Mouse (Mus musculus) ES-Bruce4 (cell line): Measurements from ENCODE around the gene Smim23. TPM values are rescaled to one million over a fixed set of nuclear protein-coding genes. Genes with fewer than 3 reads are reported as not detected.

Source experiments
- H3K27ac ChIP-seq: 2 replicates; pipeline ENCODE4 v1.5.1; 2012; ENCODE audit warnings: low read length, inconsistent platforms; ENCODE audit not compliant: insufficient read depth
- H3K27me3 ChIP-seq: 2 replicates; pipeline ENCODE4 v1.6.1; 2012; ENCODE audit warnings: mild to moderate bottlenecking, low read length, inconsistent platforms; ENCODE audit not compliant: control insufficient read depth, poor library complexity, insufficient read depth, severe bottlenecking
- H3K36me3 ChIP-seq: 2 replicates; pipeline ENCODE4 v1.6.1; 2012; ENCODE audit warnings: inconsistent platforms, mild to moderate bottlenecking, low read length, moderate library complexity; ENCODE audit not compliant: control insufficient read depth, poor library complexity, insufficient read depth, severe bottlenecking
- H3K4me1 ChIP-seq: one replicate; pipeline ENCODE4 v1.8.1; 2011; ENCODE audit warnings: low read length; ENCODE audit not compliant: control insufficient read depth, insufficient read depth
- H3K4me3 ChIP-seq: 2 replicates; pipeline ENCODE4 v1.5.1; 2011; ENCODE audit warnings: low read depth, mild to moderate bottlenecking, low read length
- H3K9ac ChIP-seq: 2 replicates; pipeline ENCODE4 v1.6.1; 2012; ENCODE audit warnings: low read depth, mild to moderate bottlenecking, inconsistent platforms; ENCODE audit not compliant: poor library complexity, severe bottlenecking
- H3K9me3 ChIP-seq: replicated peaks from 2 replicates; pipeline ENCODE4 v1.6.1; 2012; ENCODE audit warnings: mild to moderate bottlenecking, low read length, inconsistent platforms; ENCODE audit not compliant: control insufficient read depth, poor library complexity, insufficient read depth, severe bottlenecking
- CTCF ChIP-seq: IDR thresholded peaks from one replicate; pipeline ENCODE4 v1.8.1; 2011; ENCODE audit warnings: low read depth, low read length
- EP300 ChIP-seq: IDR thresholded peaks from 2 replicates; pipeline ENCODE4 v1.6.1; 2011; ENCODE audit warnings: low read depth, low read length; ENCODE audit not compliant: insufficient read depth
- POLR2A ChIP-seq: IDR thresholded peaks from one replicate; pipeline ENCODE4 v1.8.1; 2011; ENCODE audit warnings: low read length; ENCODE audit not compliant: insufficient read depth
- polyA plus RNA-seq: library from polyadenylated mRNA; stranded (reverse); fragments of >200 nt; gene quantifications from 2 replicates; pipeline ENCODE4 v1.2.4, GENCODE M21; 2011; ENCODE audit warnings: low read depth; ENCODE audit not compliant: missing spikeins, insufficient read depth, insufficient read length

Gene Smim23
- polyA plus RNA-seq, 1 experiment = not detected

GRCm38 (mm10) chr11:32805958-32806357 lies 18.4 kb downstream of the Smim23 start:
- no peak overlapping the region for H3K27ac ChIP-seq
- H3K36me3 ChIP-seq = no peaks in the 10 kb centered on the region
- H3K9ac ChIP-seq = no peak overlapping the region
- H3K4me3 ChIP-seq = no peak overlapping the region
- TF ChIP-seq CTCF = peak; percentile 53
- TF ChIP-seq POLR2A = no peak
- no peaks in the 10 kb centered on the region for H3K4me1 ChIP-seq
- no peaks in the 10 kb centered on the region for H3K27me3 ChIP-seq
- H3K9me3 ChIP-seq = no peaks in the 10 kb centered on the region

GRCm38 (mm10) chr11:32803658-32804057 lies 20.7 kb downstream of the Smim23 start:
- TF ChIP-seq POLR2A = no peak
- TF ChIP-seq CTCF = no peak
- no peak for TF ChIP-seq EP300
- Histone ChIP-seq H3K27me3 (no peaks in the 10 kb centered on the region), H3K4me1 (no peaks in the 10 kb centered on the region), H3K9ac (no peak overlapping the region), H3K27ac (no peak overlapping the region), H3K4me3 (no peak overlapping the region), H3K9me3 (no peaks in the 10 kb centered on the region), H3K36me3 (no peaks in the 10 kb centered on the region)

- Histone ChIP-seq H3K27ac (no peak overlapping the region), H3K4me3 (no peak overlapping the region), H3K36me3 (no peaks in the 10 kb centered on the region), H3K9me3 (no peaks in the 10 kb centered on the region), H3K9ac (no peak overlapping the region), H3K27me3 (no peaks in the 10 kb centered on the region), H3K4me1 (no peaks in the 10 kb centered on the region)
- no peak for TF ChIP-seq POLR2A
- TF ChIP-seq EP300 = no peak
- TF ChIP-seq CTCF = no peak
These were observed 22.7 kb downstream of the Smim23 start for GRCm38 (mm10) chr11:32801715-32802114.

GRCm38 (mm10) chr11:32800929-32801375 lies 23.5 kb downstream of the Smim23 start:
- Histone ChIP-seq H3K4me3 (no peak overlapping the region), H3K27me3 (no peaks in the 10 kb centered on the region), H3K9me3 (no peaks in the 10 kb centered on the region), H3K27ac (no peak overlapping the region), H3K36me3 (no peaks in the 10 kb centered on the region), H3K9ac (no peak overlapping the region), H3K4me1 (no peaks in the 10 kb centered on the region)
- no peak for TF ChIP-seq EP300
- no peak for TF ChIP-seq POLR2A
- TF ChIP-seq CTCF = no peak

- Histone ChIP-seq H3K4me3 (no peak overlapping the region), H3K9me3 (no peaks in the 10 kb centered on the region), H3K27me3 (no peaks in the 10 kb centered on the region), H3K4me1 (no peaks in the 10 kb centered on the region), H3K9ac (no peak overlapping the region), H3K36me3 (no peaks in the 10 kb centered on the region), H3K27ac (no peak overlapping the region)
- no peak for TF ChIP-seq POLR2A
- no peak for TF ChIP-seq EP300
- no peak for TF ChIP-seq CTCF
These were observed 26.0 kb downstream of the Smim23 start for GRCm38 (mm10) chr11:32798445-32798844.

GRCm38 (mm10) chr11:32794759-32795445 lies 29.5 kb downstream of the Smim23 start:
- no peaks in the 10 kb centered on the region for H3K4me1 ChIP-seq
- H3K9ac ChIP-seq = no peak overlapping the region
- TF ChIP-seq POLR2A (no peak), EP300 (no peak), CTCF (no peak)
- H3K36me3 ChIP-seq = no peaks in the 10 kb centered on the region
- no peak overlapping the region for H3K4me3 ChIP-seq
- no peaks in the 10 kb centered on the region for H3K9me3 ChIP-seq
- H3K27ac ChIP-seq = no peak overlapping the region
- H3K27me3 ChIP-seq = no peaks in the 10 kb centered on the region
